Mouse (Mus musculus) kidney, adult 2 months (tissue): ENCODE data around the gene Alg9.

ENCODE experiments used
- CTCF ChIP-seq: fragments of 200-500 bp; conservative IDR thresholded peaks from 2 replicates; pipeline ENCODE4 v1.5.1; 2011; ENCODE audit warnings: low read depth, mild to moderate bottlenecking, control low read depth, low read length, moderate library complexity, mixed read lengths; ENCODE audit not compliant: insufficient read depth, insufficient read length
- POLR2A ChIP-seq: fragments of 200-500 bp; IDR thresholded peaks from one replicate; pipeline ENCODE4 v1.6.1; 2011; ENCODE audit warnings: low read depth, low read length, control low read depth

GRCm38 (mm10) chr9:50729600-50729999 lies 45.2 kb upstream of the Alg9 start:
- TF ChIP-seq POLR2A (no peak), CTCF (no peak)
